Mouse (Mus musculus) bone marrow, adult 2 months (tissue): ENCODE results near the gene Tctn1.

Experiments
- CTCF ChIP-seq: fragments of 200-500 bp; IDR thresholded peaks from 2 replicates; pipeline ENCODE4 v1.5.1; 2011; ENCODE audit warnings: low read length, control low read depth; ENCODE audit not compliant: control insufficient read depth, insufficient read depth
- POLR2A ChIP-seq: fragments of 200-500 bp; IDR thresholded peaks from 2 replicates; pipeline ENCODE4 v1.6.1; 2011; ENCODE audit warnings: low read depth, mild to moderate bottlenecking, control low read depth, low read length, borderline replicate concordance; ENCODE audit not compliant: control insufficient read depth

DNA sequence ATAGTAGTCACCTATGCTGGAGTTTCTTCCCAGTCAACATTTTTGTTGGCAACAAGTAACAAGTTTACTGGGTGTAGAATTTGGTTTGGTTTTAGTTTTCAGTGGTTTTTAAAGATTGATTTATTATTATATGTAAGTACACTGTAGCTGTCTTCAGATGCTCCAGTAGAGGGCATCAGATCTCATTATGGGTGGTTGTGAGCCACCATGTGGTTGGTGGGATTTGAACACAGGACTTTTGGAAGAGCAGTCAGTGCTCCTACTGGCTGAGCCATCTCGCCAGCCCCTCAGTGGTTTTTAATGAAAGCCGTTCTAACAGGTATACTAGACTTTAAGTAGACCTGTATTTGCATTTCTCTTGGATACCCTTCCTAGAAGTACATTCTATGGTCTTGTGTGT is 1.7 kb upstream of the Tctn1 start:
- TF ChIP-seq CTCF (no peak), POLR2A (no peak)
